Mouse (Mus musculus) lung, postnatal 4 days (tissue): ENCODE results near the gene Gm45837.
"Not testable (repeated sequence)": the region's sequence is repeated elsewhere in the genome, so short reads cannot be mapped to it uniquely, and the experiment has no call there.

Source experiments
- DNase-seq, 2 experiments: peaks; one replicate each; pipeline ENCODE4 v3.0.0; 2021

Gm45837 gene

GRCm38 (mm10) chr7:101559393-101559792, 148.7 kb downstream of the Gm45837 start:
- not testable (repeated sequence) for DNase-seq
